Mouse (Mus musculus) forebrain, embryonic 16.5 days (tissue): ENCODE data around the gene Gm4491. TPM values are rescaled to one million over a fixed set of nuclear protein-coding genes. Genes with fewer than 3 reads are reported as not detected.

Experiments used
- ATAC-seq: fragments of 200-750 bp; cut with Nextera tagmentation; 2 replicates; pipeline ENCODE4 v1.8.0; 2017; ENCODE audit warnings: mild to moderate bottlenecking, moderate library complexity
- H3K27ac ChIP-seq: fragments of 300-500 bp; sonication (generic); 2 replicates; pipeline ENCODE4 v1.5.1; 2014; ENCODE audit warnings: low read length, control low read depth
- H3K27me3 ChIP-seq: fragments of 300-500 bp; sonication (generic); replicated peaks from 2 replicates; pipeline ENCODE4 v1.6.1; 2014; ENCODE audit warnings: low read length; ENCODE audit not compliant: control insufficient read depth, insufficient read depth
- H3K36me3 ChIP-seq: fragments of 300-500 bp; sonication (generic); 2 replicates; pipeline ENCODE4 v1.6.1; 2014; ENCODE audit not compliant: control insufficient read depth, insufficient read depth
- H3K4me1 ChIP-seq: fragments of 300-500 bp; sonication (generic); replicated peaks from 2 replicates; pipeline ENCODE4 v1.6.1; 2014; ENCODE audit warnings: low read length; ENCODE audit not compliant: control insufficient read depth, insufficient read depth
- H3K4me2 ChIP-seq: fragments of 300-500 bp; sonication (generic); 2 replicates; pipeline ENCODE4 v1.6.1; 2014; ENCODE audit warnings: mild to moderate bottlenecking, low read length, control low read depth
- H3K4me3 ChIP-seq: fragments of 300-500 bp; sonication (generic); replicated peaks from 2 replicates; pipeline ENCODE4 v1.5.1; 2014; ENCODE audit warnings: mild to moderate bottlenecking, low read length, control low read depth
- H3K9ac ChIP-seq: fragments of 300-500 bp; sonication (generic); replicated peaks from 2 replicates; pipeline ENCODE4 v1.6.1; 2014; ENCODE audit warnings: low read depth, low read length, control low read depth
- H3K9me3 ChIP-seq: fragments of 300-500 bp; sonication (generic); 2 replicates; pipeline ENCODE4 v1.6.1; 2016; ENCODE audit warnings: low read length; ENCODE audit not compliant: control insufficient read depth
- WGBS: fragments of 180-500 bp; shearing (Covaris S2); extraction: QIAGEN DNeasy Blood & Tissue Kit; methylation state at CpG from one replicate; pipeline ENCODE4 v1.1.7; 2014; 5-methylcytosine and 5-hydroxymethylcytosine counted together
- polyA plus RNA-seq: library from polyadenylated mRNA; unstranded; fragments of >200 nt; fragmentation: Nextera tagmentation; extraction: Ambion mirVana; gene quantifications from 2 replicates; pipeline ENCODE4 v1.2.1, GENCODE M21; 2015

Gm4491 gene
- polyA plus RNA-seq, 1 experiment from 2014 or later: not detected

DNA sequence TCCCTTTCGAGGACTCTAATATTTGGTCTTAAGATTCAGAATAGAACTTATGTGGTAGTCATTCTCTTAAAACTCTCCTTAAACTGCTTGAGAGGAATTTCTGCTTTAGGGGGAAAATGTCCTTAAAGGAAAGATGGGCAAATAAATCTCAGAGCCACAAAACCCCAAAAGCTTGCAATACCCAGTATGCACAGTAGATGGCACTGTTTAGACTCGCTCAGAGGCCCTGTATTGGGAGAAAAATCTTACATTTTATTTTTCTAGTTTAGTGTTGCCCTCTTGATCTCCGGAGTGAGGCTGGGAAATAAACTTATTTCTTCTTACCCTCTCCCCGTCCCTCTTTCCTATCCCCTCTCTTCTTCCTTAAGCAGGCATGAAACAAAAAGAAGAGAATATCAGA is 6.5 kb downstream of the Gm4491 start:
- WGBS: 8% methylated on average over 4 of the region's 4 CpGs
- no peak overlapping the region for H3K27ac ChIP-seq
- no peak overlapping the region for H3K4me2 ChIP-seq
- no peaks in the 10 kb centered on the region for H3K9me3 ChIP-seq
- no peak overlapping the region for H3K4me3 ChIP-seq
- H3K4me1 ChIP-seq: peaks cover 11% of the 10 kb centered on the region
- H3K27me3 ChIP-seq: peaks cover 31% of the 10 kb centered on the region
- no peak overlapping the region for H3K9ac ChIP-seq
- H3K36me3 ChIP-seq: no peaks in the 10 kb centered on the region
- no peak for ATAC-seq

DNA sequence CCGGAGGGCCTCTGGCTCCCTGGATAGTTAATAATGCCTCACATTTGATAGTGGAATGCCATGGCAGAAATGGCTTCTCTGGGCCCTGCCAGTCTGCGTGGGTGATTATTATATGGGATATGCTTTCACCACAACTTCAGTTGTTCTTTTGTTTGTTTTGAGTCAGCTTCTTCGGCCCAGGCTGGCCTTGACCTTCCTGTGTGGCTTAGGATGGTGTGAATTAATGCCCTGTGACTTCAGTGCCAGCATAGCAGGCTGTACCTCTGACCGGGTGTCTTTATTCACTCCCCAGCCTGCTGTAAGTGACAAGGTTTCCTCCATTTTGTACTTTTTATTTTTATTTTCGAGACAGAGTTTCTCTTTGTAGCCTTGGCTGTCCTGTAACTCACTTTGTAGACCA is 7.8 kb downstream of the Gm4491 start:
- no peak overlapping the region for H3K9ac ChIP-seq
- no peak overlapping the region for H3K4me2 ChIP-seq
- H3K27ac ChIP-seq: no peak overlapping the region
- no peak overlapping the region for H3K4me3 ChIP-seq
- 79% methylated on average over 5 of the region's 5 CpGs for WGBS
- H3K27me3 ChIP-seq: peaks cover 44% of the 10 kb centered on the region
- H3K4me1 ChIP-seq: peaks cover 18% of the 10 kb centered on the region
- no peak for ATAC-seq
- no peaks in the 10 kb centered on the region for H3K9me3 ChIP-seq
- H3K36me3 ChIP-seq: no peaks in the 10 kb centered on the region

DNA sequence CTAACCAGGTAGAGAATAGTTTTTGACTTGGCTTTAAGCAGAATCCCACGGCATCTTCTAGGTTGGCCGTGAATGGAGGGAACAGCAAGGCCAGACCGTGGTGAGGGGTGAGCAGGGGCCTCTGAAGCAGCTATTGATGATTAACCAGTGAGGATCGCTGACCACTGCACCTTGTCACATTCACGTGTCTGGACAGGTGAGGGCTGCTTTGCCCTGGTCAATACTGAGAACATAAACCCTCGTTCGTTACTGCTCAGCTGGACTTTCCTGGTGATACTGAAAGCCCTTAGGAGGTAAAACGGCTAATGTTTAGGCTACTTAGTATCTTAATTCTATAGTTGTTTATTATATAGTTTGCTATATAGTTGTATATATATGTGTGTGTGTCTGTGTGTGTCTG is 8.6 kb downstream of the Gm4491 start:
- ATAC-seq: no peak
- H3K4me1 ChIP-seq: peaks cover 18% of the 10 kb centered on the region
- H3K27ac ChIP-seq: no peak overlapping the region
- no peak overlapping the region for H3K4me2 ChIP-seq
- WGBS: 81% methylated on average over 8 of the region's 8 CpGs
- no peaks in the 10 kb centered on the region for H3K9me3 ChIP-seq
- no peak overlapping the region for H3K4me3 ChIP-seq
- no peak overlapping the region for H3K9ac ChIP-seq
- no peaks in the 10 kb centered on the region for H3K36me3 ChIP-seq
- H3K27me3 ChIP-seq: peaks cover 51% of the 10 kb centered on the region

DNA sequence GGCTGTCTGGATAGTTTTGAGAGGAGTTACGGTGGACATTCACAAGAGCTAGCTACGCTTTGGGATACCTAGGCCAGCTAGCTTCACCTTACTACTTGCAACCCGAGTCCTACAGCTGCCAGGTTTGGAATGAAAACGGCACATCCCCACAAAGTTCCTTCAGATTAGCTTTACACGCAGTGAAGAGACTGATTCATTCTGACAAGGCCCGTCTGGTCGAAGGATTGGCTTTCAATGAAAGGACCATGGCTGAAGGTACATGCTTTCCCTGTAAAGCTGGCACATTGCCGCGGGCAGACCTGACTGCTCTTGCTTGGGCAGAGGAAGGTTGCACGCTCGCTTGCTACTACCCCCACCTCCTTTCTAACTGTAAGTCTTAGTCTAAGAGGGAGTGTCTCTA is 10.0 kb downstream of the Gm4491 start:
- Histone ChIP-seq H3K36me3 (no peaks in the 10 kb centered on the region), H3K4me1 (peaks cover 18% of the 10 kb centered on the region), H3K27ac (no peak overlapping the region), H3K4me3 (no peak overlapping the region), H3K27me3 (peaks cover 55% of the 10 kb centered on the region), H3K9ac (no peak overlapping the region), H3K9me3 (no peaks in the 10 kb centered on the region), H3K4me2 (no peak overlapping the region)
- no peak for ATAC-seq
- 41% methylated on average over 11 of the region's 11 CpGs for WGBS

DNA sequence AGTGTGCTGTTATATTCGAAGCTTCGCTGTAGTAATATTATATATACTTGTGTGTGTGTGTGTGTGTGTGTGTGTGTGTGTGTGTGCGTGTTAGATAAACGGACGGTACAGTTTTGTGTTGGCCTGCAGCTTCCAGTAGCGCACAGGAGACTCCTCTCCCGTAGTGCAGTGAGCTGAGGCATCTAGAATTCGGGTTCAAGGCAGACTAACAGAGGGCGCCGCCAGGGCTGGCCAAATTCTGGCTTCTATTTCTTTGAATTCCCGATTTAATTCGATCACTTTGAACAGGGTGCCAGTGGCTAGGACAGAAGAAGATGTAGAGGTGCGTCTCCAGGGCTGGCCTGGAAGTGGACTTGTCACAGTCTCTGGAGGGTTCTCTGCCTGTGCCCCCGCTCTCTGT is 10.6 kb downstream of the Gm4491 start:
- Histone ChIP-seq H3K4me1 (peaks cover 18% of the 10 kb centered on the region), H3K9me3 (no peaks in the 10 kb centered on the region), H3K9ac (no peak overlapping the region), H3K4me2 (peak overlapping the region; percentile 100; the same call in 1 of the 2 replicates), H3K4me3 (no peak overlapping the region; the same call in 1 of the 2 replicates), H3K27me3 (peaks cover 55% of the 10 kb centered on the region), H3K27ac (no peak overlapping the region), H3K36me3 (no peaks in the 10 kb centered on the region)
- whole genome bisulfite sequencing: 12% methylated on average over 14 of the region's 14 CpGs
- ATAC-seq: no peak

DNA sequence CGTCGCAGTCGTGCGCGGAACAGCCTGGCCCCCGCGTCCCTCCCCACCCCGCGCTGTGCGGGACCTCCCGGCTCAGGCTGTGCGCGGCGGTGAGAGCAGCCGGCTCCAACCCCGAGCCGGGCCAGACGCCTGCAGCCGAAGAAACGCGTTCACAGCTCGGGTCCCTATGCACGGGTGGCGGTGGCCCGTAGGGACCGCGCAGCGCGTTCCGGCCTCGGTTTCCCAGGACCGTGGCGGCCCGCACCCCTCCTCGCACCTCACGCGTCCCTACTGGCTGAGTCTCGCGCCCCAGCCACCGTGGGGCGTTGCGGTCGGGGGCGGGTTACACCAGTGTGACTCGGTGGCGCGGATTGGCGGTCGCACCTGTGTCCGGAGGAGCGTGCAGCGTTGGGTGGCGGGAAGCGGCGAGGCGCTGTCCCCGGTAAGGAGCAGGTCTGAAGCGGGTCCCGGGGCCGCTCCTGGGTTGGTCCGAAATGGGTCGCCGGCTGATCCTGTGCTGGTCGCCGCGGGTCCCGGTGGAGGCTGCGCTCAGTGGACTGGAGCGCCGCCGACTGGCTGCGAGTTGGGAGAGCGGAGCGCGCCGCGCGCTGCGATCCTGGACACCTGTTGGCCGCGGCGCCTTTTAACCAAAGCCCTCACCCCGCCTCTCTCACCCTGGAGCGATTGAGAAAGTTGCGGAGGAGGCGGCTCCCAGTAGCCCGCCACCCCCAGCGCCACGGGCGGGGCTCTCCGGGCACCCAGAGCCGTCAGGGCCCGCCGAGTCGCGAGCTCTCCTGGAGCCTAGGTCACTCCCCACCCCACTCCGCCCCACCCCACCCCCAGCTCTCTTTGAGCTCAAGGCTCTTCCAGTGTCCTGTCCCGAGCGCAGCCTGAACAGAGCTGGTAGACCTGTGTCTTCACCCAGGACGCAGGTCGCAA is 11.3 kb downstream of the Gm4491 start, which contains the start of gene Gjb2:
Gjb2 (minus strand) TSS at position 597 of the 918 bp plus-strand sequence.
- H3K9me3 ChIP-seq: no peaks in the 10 kb centered on the region
- peak within 1 kb of the TSS; percentile 100 for H3K4me2 ChIP-seq
- no peak within 1 kb of the TSS for H3K27ac ChIP-seq
- under 1% methylated on average over 94 of the region's 101 CpGs for WGBS
- peak within 1 kb of the TSS; percentile 58 for H3K4me3 ChIP-seq
- H3K27me3 ChIP-seq: peaks cover 55% of the 10 kb centered on the region
- peak; percentile 70 for ATAC-seq
- H3K4me1 ChIP-seq: peaks cover 18% of the 10 kb centered on the region
- no peaks in the 10 kb centered on the region for H3K36me3 ChIP-seq
- peak within 1 kb of the TSS; percentile 52 for H3K9ac ChIP-seq

DNA sequence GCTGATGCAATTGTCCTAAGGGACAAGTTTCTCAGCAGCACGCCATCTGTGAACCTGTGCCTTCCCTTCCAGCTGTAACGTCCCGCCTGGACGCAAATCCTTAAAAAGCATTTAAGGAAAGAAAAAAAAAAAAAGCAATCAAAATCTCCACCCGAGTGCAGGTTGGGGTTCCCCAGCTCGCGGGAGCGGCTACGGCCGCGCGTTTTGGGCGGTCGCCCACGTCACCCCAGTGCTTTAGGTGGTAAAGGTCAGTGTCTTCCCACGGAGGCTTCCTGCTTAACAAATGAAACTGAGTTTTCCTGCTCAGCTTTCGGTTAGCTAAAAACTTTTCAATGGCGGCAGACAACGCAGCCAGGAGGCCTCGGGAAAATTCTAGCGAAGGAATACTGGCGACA is 12.0 kb downstream of the Gm4491 start:
- Histone ChIP-seq H3K27ac (no peak overlapping the region), H3K27me3 (peaks cover 55% of the 10 kb centered on the region), H3K9me3 (no peaks in the 10 kb centered on the region), H3K36me3 (no peaks in the 10 kb centered on the region), H3K4me1 (peaks cover 18% of the 10 kb centered on the region), H3K4me3 (peak overlapping the region; percentile 58), H3K4me2 (peak overlapping the region; percentile 100), H3K9ac (peak overlapping the region; percentile 52)
- ATAC-seq: 0 out of 2 replicates have a peak, but pooled peaks have one; percentile 5
- WGBS: 1% methylated on average over 22 of the region's 22 CpGs

DNA sequence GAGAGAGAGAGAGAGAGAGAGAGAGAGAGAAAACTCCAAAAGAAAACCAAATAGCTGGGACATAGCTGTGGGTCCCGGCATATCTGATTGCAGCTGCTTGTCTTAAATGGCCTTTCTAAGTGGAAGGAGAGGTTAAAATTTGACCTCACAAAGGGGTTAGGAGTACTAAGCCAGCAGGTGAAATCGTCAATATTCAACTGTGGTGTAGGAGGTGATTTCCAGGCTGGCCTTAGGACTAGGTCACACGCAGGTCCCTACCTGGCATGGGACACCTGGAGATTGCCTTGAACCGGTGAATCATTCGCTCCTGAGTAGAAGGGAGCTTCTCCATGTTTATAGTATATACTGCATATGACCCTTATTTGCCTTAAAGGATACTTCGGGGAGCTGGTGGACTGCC is 12.6 kb downstream of the Gm4491 start:
- no peak overlapping the region for H3K4me2 ChIP-seq
- ATAC-seq: no peak
- no peak overlapping the region for H3K27ac ChIP-seq
- 64% methylated on average over 6 of the region's 6 CpGs for WGBS
- H3K9ac ChIP-seq: no peak overlapping the region
- H3K27me3 ChIP-seq: peaks cover 55% of the 10 kb centered on the region
- peaks cover 18% of the 10 kb centered on the region for H3K4me1 ChIP-seq
- H3K9me3 ChIP-seq: no peaks in the 10 kb centered on the region
- H3K4me3 ChIP-seq: no peak overlapping the region
- H3K36me3 ChIP-seq: no peaks in the 10 kb centered on the region

DNA sequence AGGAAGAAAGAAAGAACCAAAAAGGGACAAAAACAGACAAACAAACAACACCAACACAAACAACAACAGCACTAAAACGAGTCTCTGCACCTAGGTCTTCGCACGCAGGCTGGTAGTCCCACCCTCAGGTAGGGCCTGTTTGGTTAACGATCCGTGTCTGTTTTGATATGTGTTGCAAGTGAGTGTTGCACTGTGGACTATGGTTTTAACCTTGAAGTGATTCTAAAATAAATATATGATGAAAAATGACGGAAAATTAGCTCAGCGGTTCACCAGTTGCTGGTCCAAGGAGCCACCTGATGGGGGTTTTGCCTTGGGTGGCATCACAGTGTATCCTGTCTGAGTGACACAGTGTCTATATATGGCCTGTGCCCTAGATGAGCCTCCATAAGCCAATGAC is 14.1 kb downstream of the Gm4491 start:
- WGBS: 89% methylated on average over 7 of the region's 7 CpGs
- H3K4me3 ChIP-seq: no peak overlapping the region
- H3K36me3 ChIP-seq: no peaks in the 10 kb centered on the region
- H3K27ac ChIP-seq: no peak overlapping the region
- H3K4me2 ChIP-seq: no peak overlapping the region
- ATAC-seq: no peak
- no peaks in the 10 kb centered on the region for H3K9me3 ChIP-seq
- H3K9ac ChIP-seq: no peak overlapping the region
- H3K27me3 ChIP-seq: peaks cover 46% of the 10 kb centered on the region
- H3K4me1 ChIP-seq: peaks cover 18% of the 10 kb centered on the region
